In the genomic region with DNA sequence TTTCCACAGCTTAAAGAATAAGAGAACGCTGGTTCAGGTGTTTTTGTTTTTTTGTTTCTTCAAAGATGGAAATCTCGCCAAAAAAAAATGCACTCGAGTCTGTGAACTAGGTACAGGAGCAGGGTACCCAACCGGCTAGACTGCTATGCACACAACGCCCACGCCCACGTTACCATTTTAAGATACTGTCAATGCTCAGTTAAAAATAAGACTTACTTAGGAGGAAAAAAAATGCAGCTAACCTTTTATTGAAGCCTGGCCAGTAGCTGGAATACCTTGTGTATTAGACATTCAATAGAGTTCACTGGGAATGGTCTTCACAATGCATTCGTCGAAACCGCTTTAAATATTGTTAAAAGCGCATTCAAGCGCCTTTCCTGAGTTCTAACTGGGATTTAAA, we compare ENCODE assay signal across 9 mouse cellular contexts. TPM values are rescaled to one million over a fixed set of nuclear protein-coding genes. Genes with fewer than 3 reads are reported as not detected.
DNase-seq lines count a peak whose midpoint lies in the region; ATAC-seq lines count a peak whose summit lies in the region.
"Had no signal": no experiment of that assay in that cellular context is flagged by ENCODE, and none has a peak within 500 bp of the region (broad histone marks: within the 10 kb centered on the region; RNA-seq: fewer than 3 reads in every experiment).

No protein-coding gene starts in this region.

- intact Hi-C loops in gastrocnemius, postnatal 36 days (cut with DNase I), result loop anchor here (5.0 kb wide), 1 partner anchor 1094 kb away; no protein-coding TSS in a partner anchor

- H3K9me3 ChIP-seq in heart, embryonic 16.5 days (replicated peaks; ENCODE audit: control insufficient read depth, low read length), result no peaks in the 10 kb centered on the region
- H3K9me3 ChIP-seq in hindbrain, embryonic 13.5 days, result no peaks in the 10 kb centered on the region
- H3K9me3 ChIP-seq in midbrain, embryonic 13.5 days, result no peaks in the 10 kb centered on the region
- H3K9me3 ChIP-seq: liver, embryonic 15.5 days had no signal

- H3K27ac ChIP-seq in heart, embryonic 16.5 days (ENCODE audit: low read length), result no peak overlapping the region
- peak overlapping the region; percentile 99 for H3K27ac ChIP-seq in hindbrain, embryonic 13.5 days
- H3K27ac ChIP-seq in midbrain, embryonic 13.5 days, result peak overlapping the region; percentile 97
- H3K27ac ChIP-seq: liver, embryonic 15.5 days had no signal

- no peak overlapping the region; the same call in 1 of the 2 replicates for H3K9ac ChIP-seq in heart, embryonic 16.5 days (ENCODE audit: low read length)
- H3K9ac ChIP-seq in hindbrain, embryonic 13.5 days, result peak overlapping the region; percentile 100
- H3K9ac ChIP-seq in midbrain, embryonic 13.5 days (replicated peaks), result peak overlapping the region; percentile 100
- H3K9ac ChIP-seq: liver, embryonic 15.5 days had no signal

- H3K4me3 ChIP-seq in heart, embryonic 16.5 days (ENCODE audit: low read length), result peak overlapping the region; percentile 81
- H3K4me3 ChIP-seq in hindbrain, embryonic 13.5 days, result peak overlapping the region; percentile 100
- peak overlapping the region; percentile 100 for H3K4me3 ChIP-seq in midbrain, embryonic 13.5 days (replicated peaks)

- WGBS in heart, embryonic 16.5 days, result 19% methylated on average over 12 of the region's 12 CpGs
- 2% methylated on average over 12 of the region's 12 CpGs for WGBS in hindbrain, embryonic 13.5 days
- WGBS in midbrain, embryonic 13.5 days, result under 1% methylated on average over 12 of the region's 12 CpGs

- H3K27me3 ChIP-seq in heart, embryonic 16.5 days (ENCODE audit: control insufficient read depth, insufficient read depth, low read length), result no peaks in the 10 kb centered on the region
- H3K27me3 ChIP-seq in hindbrain, embryonic 13.5 days, result no peaks in the 10 kb centered on the region
- no peaks in the 10 kb centered on the region for H3K27me3 ChIP-seq in midbrain, embryonic 13.5 days

- no peaks in the 10 kb centered on the region; the same call in 1 of the 2 replicates for H3K4me1 ChIP-seq in heart, embryonic 16.5 days (ENCODE audit: control insufficient read depth, insufficient read depth, low read length)
- H3K4me1 ChIP-seq in hindbrain, embryonic 13.5 days (replicated peaks), result peaks cover 35% of the 10 kb centered on the region
- peaks cover 31% of the 10 kb centered on the region for H3K4me1 ChIP-seq in midbrain, embryonic 13.5 days (replicated peaks)

- H3K36me3 ChIP-seq in heart, embryonic 16.5 days (ENCODE audit: control insufficient read depth, insufficient read depth), result no peaks in the 10 kb centered on the region
- peaks cover 12% of the 10 kb centered on the region for H3K36me3 ChIP-seq in hindbrain, embryonic 13.5 days
- H3K36me3 ChIP-seq in midbrain, embryonic 13.5 days, result peaks cover 23% of the 10 kb centered on the region
- H3K36me3 ChIP-seq: liver, embryonic 15.5 days had no signal

- no peak for ATAC-seq in heart, embryonic 16.5 days (replicated peaks; ENCODE audit: extremely low read depth, insufficient read depth, low FRiP score)
- ATAC-seq in hindbrain, embryonic 13.5 days (ENCODE audit: low FRiP score), result no peak
- ATAC-seq in midbrain, embryonic 13.5 days, result no peak
- ATAC-seq in inflammation-experienced regulatory T-cells, adult 6 months, result no peak

- H3K4me2 ChIP-seq in heart, embryonic 16.5 days (ENCODE audit: low read depth, low read length), result peak overlapping the region; percentile 87
- peak overlapping the region; percentile 84 for H3K4me2 ChIP-seq in hindbrain, embryonic 13.5 days
- peak overlapping the region; percentile 90 for H3K4me2 ChIP-seq in midbrain, embryonic 13.5 days (replicated peaks)

- DNase-seq in heart, adult 9 months (ENCODE audit: low spot score in 2 of 2), result no peak
- DNase-seq in embryo, embryonic 10.5 days (ENCODE audit: low spot score), result peak; percentile 52
- no peak for DNase-seq in gastrocnemius, postnatal 36 days
- DNase-seq in urinary bladder, postnatal 4 days (ENCODE audit: low spot score in 2 of 2), result no peak

RNA-seq across cellular contexts. Expression of gene Sox11, which starts 4.3 kb away (rescaled TPM):
- 11.7 and 12.1 TPM in 2 replicates for polyA plus RNA-seq in heart, embryonic 16.5 days (2015; fragmentation: Nextera tagmentation; extraction: Ambion mirVana)
- 574 and 588 TPM in 2 replicates for polyA plus RNA-seq in hindbrain, embryonic 13.5 days (2015; fragmentation: Nextera tagmentation; extraction: Ambion mirVana)
- 748 and 776 TPM in 2 replicates for polyA plus RNA-seq in midbrain, embryonic 13.5 days (2015; fragmentation: Nextera tagmentation; extraction: Ambion mirVana)
- under 1 TPM; 0.10 to 0.13 TPM for total RNA-seq in gastrocnemius, postnatal 36 days (2021)
- not detected for polyA plus RNA-seq in inflammation-experienced regulatory T-cells, adult 6 months (2017; shearing (Covaris generic))

Comparison
In these comparisons a context has a peak if more than half of its experiments do, and no peak if none do; other contexts are left out.
1. RNA of gene Sox11, which starts 4.3 kb away (polyA plus RNA-seq): 748 to 776 TPM in midbrain, embryonic 13.5 days and 574 to 588 TPM in hindbrain, embryonic 13.5 days; 11.7 to 12.1 TPM in heart, embryonic 16.5 days and not detected in inflammation-experienced regulatory T-cells, adult 6 months; every median in the first group is over 10 times any median in the second.
2. Peak in every context shown above with its lines, with median percentiles within 50 percentile points of each other: H3K4me2 ChIP-seq and H3K4me3 ChIP-seq.